Comparison of ENCODE assay signal across 8 mouse cellular contexts in the genomic region with DNA sequence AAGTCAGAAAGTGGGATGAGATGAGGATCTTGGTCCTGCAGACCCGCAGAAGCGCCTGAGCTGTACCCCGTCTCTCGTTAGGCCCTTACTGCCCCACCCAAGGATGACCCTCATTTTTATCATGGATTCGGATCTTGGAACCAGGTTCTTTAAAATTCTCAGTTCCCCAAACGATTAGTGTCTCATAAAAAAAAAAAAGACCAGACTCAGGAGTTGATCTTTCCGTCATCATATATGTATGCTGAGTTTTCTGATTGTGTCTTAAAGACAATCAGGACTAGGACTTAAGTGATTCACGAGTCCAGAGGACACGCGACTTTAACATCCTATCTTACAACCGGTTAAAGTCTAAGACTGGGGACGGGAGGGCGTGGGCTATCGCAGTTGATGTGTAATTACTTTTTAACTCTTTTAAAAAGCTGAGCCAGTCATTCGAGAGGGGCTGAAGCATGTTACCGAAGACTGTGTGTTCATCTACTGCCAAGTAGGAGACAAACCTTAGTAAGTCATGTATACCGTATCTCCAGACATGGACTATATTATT. TPM values are rescaled to one million over a fixed set of nuclear protein-coding genes. Genes with fewer than 3 reads are reported as not detected.
DNase-seq lines count a peak whose midpoint lies in the region; ATAC-seq and TF ChIP-seq lines count a peak whose summit lies in the region.

No protein-coding gene starts in this region.

- no peak for DNase-seq in layer of hippocampus, adult 2 months (ENCODE audit: low spot score in 2 of 2)
- DNase-seq in layer of hippocampus, adult 9-11 months: no peak
- DNase-seq in kidney, postnatal 0 days (ENCODE audit: low spot score): peak; percentile 24
- DNase-seq in adrenal gland, adult 18-20 months (ENCODE audit: low spot score in 2 of 2): no peak
- DNase-seq in layer of hippocampus, postnatal 25 days (ENCODE audit: extremely low spot score in 1 of 2, low spot score in 1 of 2): no peak

- H3K27ac ChIP-seq in layer of hippocampus, adult 2 months: peak overlapping the region; percentile 92
- H3K27ac ChIP-seq in embryonic facial prominence, embryonic 15.5 days (replicated peaks): peak overlapping the region; percentile 80
- H3K27ac ChIP-seq in kidney, postnatal 0 days: peak overlapping the region; percentile 73
- peak overlapping the region; percentile 81 for H3K27ac ChIP-seq in neural tube, embryonic 13.5 days (replicated peaks)

- peak overlapping the region; percentile 85 for H3K4me2 ChIP-seq in embryonic facial prominence, embryonic 15.5 days (replicated peaks)
- H3K4me2 ChIP-seq in kidney, postnatal 0 days (ENCODE audit: low read length): peak overlapping the region; percentile 91
- peak overlapping the region; percentile 88 for H3K4me2 ChIP-seq in neural tube, embryonic 13.5 days

- H3K27me3 ChIP-seq in embryonic facial prominence, embryonic 15.5 days: no peaks in the 10 kb centered on the region
- no peaks in the 10 kb centered on the region for H3K27me3 ChIP-seq in kidney, postnatal 0 days (ENCODE audit: insufficient read depth, low read length)
- H3K27me3 ChIP-seq in neural tube, embryonic 13.5 days: no peaks in the 10 kb centered on the region

- WGBS in embryonic facial prominence, embryonic 15.5 days: 6% methylated on average over 17 of the region's 17 CpGs
- WGBS in kidney, postnatal 0 days: 9% methylated on average over 17 of the region's 17 CpGs
- 17% methylated on average over 17 of the region's 17 CpGs for WGBS in neural tube, embryonic 13.5 days

- peaks cover 26% of the 10 kb centered on the region for H3K36me3 ChIP-seq in embryonic facial prominence, embryonic 15.5 days
- H3K36me3 ChIP-seq in kidney, postnatal 0 days (ENCODE audit: insufficient read depth, low read length): peaks cover 8% of the 10 kb centered on the region; the same call in 1 of the 2 replicates
- peaks cover 38% of the 10 kb centered on the region for H3K36me3 ChIP-seq in neural tube, embryonic 13.5 days

- no peak for TF ChIP-seq CTCF in layer of hippocampus, adult 2 months (conservative IDR thresholded peaks at IDR 0.05)
- no peak for TF ChIP-seq CTCF in kidney, postnatal 0 days (IDR thresholded peaks at IDR 0.05; ENCODE audit: low read depth)

- no peaks in the 10 kb centered on the region for H3K9me3 ChIP-seq in embryonic facial prominence, embryonic 15.5 days (replicated peaks)
- no peaks in the 10 kb centered on the region for H3K9me3 ChIP-seq in kidney, postnatal 0 days (replicated peaks; ENCODE audit: low read length)
- H3K9me3 ChIP-seq in neural tube, embryonic 13.5 days: no peaks in the 10 kb centered on the region

- peak overlapping the region; percentile 92 for H3K4me3 ChIP-seq in layer of hippocampus, adult 2 months
- H3K4me3 ChIP-seq in embryonic facial prominence, embryonic 15.5 days (replicated peaks): peak overlapping the region; percentile 85
- peak overlapping the region; percentile 92 for H3K4me3 ChIP-seq in kidney, postnatal 0 days (replicated peaks; ENCODE audit: low read depth, low read length)
- H3K4me3 ChIP-seq in neural tube, embryonic 13.5 days: peak overlapping the region; percentile 76

- peaks cover 29% of the 10 kb centered on the region for H3K4me1 ChIP-seq in embryonic facial prominence, embryonic 15.5 days
- H3K4me1 ChIP-seq in kidney, postnatal 0 days (replicated peaks; ENCODE audit: insufficient read depth, low read length): 0 out of 2 replicates have a peak, but pooled peaks cover 10% of the 10 kb centered on the region
- H3K4me1 ChIP-seq in neural tube, embryonic 13.5 days (replicated peaks): peaks cover 33% of the 10 kb centered on the region

- no peak for ATAC-seq in embryonic facial prominence, embryonic 15.5 days (ENCODE audit: insufficient number of reproducible peaks, low FRiP score, low TSS enrichment, low read depth)
- no peak for ATAC-seq in kidney, postnatal 0 days (replicated peaks; ENCODE audit: low FRiP score, low read depth)
- ATAC-seq in neural tube, embryonic 13.5 days (ENCODE audit: low read depth): no peak
- no peak for ATAC-seq in megakaryocyte-erythroid progenitor cell, adult 5-6 weeks (replicated peaks; ENCODE audit: low FRiP score, low TSS enrichment, poor library complexity, severe bottlenecking)

- H3K9ac ChIP-seq in embryonic facial prominence, embryonic 15.5 days: peak overlapping the region; percentile 71
- H3K9ac ChIP-seq in kidney, postnatal 0 days (ENCODE audit: low read depth, low read length): peak overlapping the region; percentile 81
- peak overlapping the region; percentile 94 for H3K9ac ChIP-seq in neural tube, embryonic 13.5 days

RNA-seq across cellular contexts. Expression of a gene that starts 0.6 kb away (rescaled TPM):
- total RNA-seq in layer of hippocampus, adult 2 months (2021): 10 to 100 TPM; 30.8 to 31.1 TPM
- 254 and 268 TPM in 2 replicates for polyA plus RNA-seq in embryonic facial prominence, embryonic 15.5 days (2015; fragmentation: Nextera tagmentation; extraction: Ambion mirVana)
- polyA plus RNA-seq in kidney, postnatal 0 days (2015; fragmentation: Nextera tagmentation; extraction: Ambion mirVana): 260 and 268 TPM in 2 replicates
- polyA plus RNA-seq in neural tube, embryonic 13.5 days (2015; fragmentation: Nextera tagmentation; extraction: Ambion mirVana): 169 and 198 TPM in 2 replicates
- total RNA-seq in megakaryocyte-erythroid progenitor cell, adult 5-6 weeks (2014; fragmentation: Nextera tagmentation): 78.7 and 97.1 TPM in 2 replicates
- total RNA-seq in megakaryocyte-erythroid progenitor cell, adult 5-6 weeks (2017): 40.0 and 46.5 TPM in 2 replicates
- 10 to 100 TPM; 80.1 to 86.3 TPM for total RNA-seq in adrenal gland, adult 18-20 months (2021)
- total RNA-seq in layer of hippocampus, postnatal 25 days (2021): 10 to 100 TPM; 31.8 to 36.8 TPM

RNA-seq across cellular contexts. Expression of a gene that starts 0.6 kb away (rescaled TPM):
- total RNA-seq in layer of hippocampus, adult 2 months (2021): 10 to 100 TPM; 28.9 to 31.1 TPM
- polyA plus RNA-seq in embryonic facial prominence, embryonic 15.5 days (2015; fragmentation: Nextera tagmentation; extraction: Ambion mirVana): 13.5 and 17.2 TPM in 2 replicates
- 12.8 and 14.8 TPM in 2 replicates for polyA plus RNA-seq in kidney, postnatal 0 days (2015; fragmentation: Nextera tagmentation; extraction: Ambion mirVana)
- polyA plus RNA-seq in neural tube, embryonic 13.5 days (2015; fragmentation: Nextera tagmentation; extraction: Ambion mirVana): 17.8 and 19.9 TPM in 2 replicates
- total RNA-seq in megakaryocyte-erythroid progenitor cell, adult 5-6 weeks (2014; fragmentation: Nextera tagmentation): 15.7 and 22.5 TPM in 2 replicates
- total RNA-seq in megakaryocyte-erythroid progenitor cell, adult 5-6 weeks (2017): 11.4 and 18.2 TPM in 2 replicates
- total RNA-seq in adrenal gland, adult 18-20 months (2021): 1 to 10 TPM; 5.6 to 6.6 TPM
- 10 to 100 TPM; 21.1 to 27.1 TPM for total RNA-seq in layer of hippocampus, postnatal 25 days (2021)

RNA-seq across cellular contexts. Expression of a gene that starts 1.3 kb away (rescaled TPM):
- 10 to 100 TPM; 11.0 to 14.1 TPM for total RNA-seq in layer of hippocampus, adult 2 months (2021)
- 0.41 and 0.43 TPM in 2 replicates for polyA plus RNA-seq in embryonic facial prominence, embryonic 15.5 days (2015; fragmentation: Nextera tagmentation; extraction: Ambion mirVana)
- polyA plus RNA-seq in kidney, postnatal 0 days (2015; fragmentation: Nextera tagmentation; extraction: Ambion mirVana): 0.05 and 0.10 TPM in 2 replicates
- 0.75 and 0.79 TPM in 2 replicates for polyA plus RNA-seq in neural tube, embryonic 13.5 days (2015; fragmentation: Nextera tagmentation; extraction: Ambion mirVana)
- total RNA-seq in megakaryocyte-erythroid progenitor cell, adult 5-6 weeks (2014; fragmentation: Nextera tagmentation): 0.84 TPM in 1 of 2 replicates, not detected in the other
- not detected in 2 replicates for total RNA-seq in megakaryocyte-erythroid progenitor cell, adult 5-6 weeks (2017)
- under 1 TPM; 0.70 to 0.76 TPM for total RNA-seq in adrenal gland, adult 18-20 months (2021)
- 10 to 100 TPM in 1 of 2 experiments, 1 to 10 TPM in 1; 8.2 to 12.9 TPM for total RNA-seq in layer of hippocampus, postnatal 25 days (2021)

RNA-seq across cellular contexts. Expression of a gene that starts 7.5 kb away (rescaled TPM):
- total RNA-seq in layer of hippocampus, adult 2 months (2021): 10 to 100 TPM; 14.5 to 14.6 TPM
- 49.4 and 50.9 TPM in 2 replicates for polyA plus RNA-seq in embryonic facial prominence, embryonic 15.5 days (2015; fragmentation: Nextera tagmentation; extraction: Ambion mirVana)
- 47.5 and 49.2 TPM in 2 replicates for polyA plus RNA-seq in kidney, postnatal 0 days (2015; fragmentation: Nextera tagmentation; extraction: Ambion mirVana)
- 66.5 and 66.9 TPM in 2 replicates for polyA plus RNA-seq in neural tube, embryonic 13.5 days (2015; fragmentation: Nextera tagmentation; extraction: Ambion mirVana)
- 7.8 and 15.3 TPM in 2 replicates for total RNA-seq in megakaryocyte-erythroid progenitor cell, adult 5-6 weeks (2014; fragmentation: Nextera tagmentation)
- total RNA-seq in megakaryocyte-erythroid progenitor cell, adult 5-6 weeks (2017): 8.9 and 18.9 TPM in 2 replicates
- 10 to 100 TPM; 11.2 to 12.3 TPM for total RNA-seq in adrenal gland, adult 18-20 months (2021)
- total RNA-seq in layer of hippocampus, postnatal 25 days (2021): 10 to 100 TPM; 14.5 to 16.4 TPM

RNA-seq across cellular contexts. Expression of a gene that starts 59.1 kb away (rescaled TPM):
- 1 to 10 TPM; 6.6 to 7.5 TPM for total RNA-seq in layer of hippocampus, adult 2 months (2021)
- 9.2 and 9.4 TPM in 2 replicates for polyA plus RNA-seq in embryonic facial prominence, embryonic 15.5 days (2015; fragmentation: Nextera tagmentation; extraction: Ambion mirVana)
- polyA plus RNA-seq in kidney, postnatal 0 days (2015; fragmentation: Nextera tagmentation; extraction: Ambion mirVana): 0.04 and 0.10 TPM in 2 replicates
- 0.61 and 0.96 TPM in 2 replicates for polyA plus RNA-seq in neural tube, embryonic 13.5 days (2015; fragmentation: Nextera tagmentation; extraction: Ambion mirVana)
- total RNA-seq in megakaryocyte-erythroid progenitor cell, adult 5-6 weeks (2014; fragmentation: Nextera tagmentation): not detected in 2 replicates
- not detected in 2 replicates for total RNA-seq in megakaryocyte-erythroid progenitor cell, adult 5-6 weeks (2017)
- total RNA-seq in adrenal gland, adult 18-20 months (2021): not detected
- 10 to 100 TPM in 1 of 2 experiments, 1 to 10 TPM in 1; 9.9 to 12.2 TPM for total RNA-seq in layer of hippocampus, postnatal 25 days (2021)

Comparison
In these comparisons a context has a peak if more than half of its experiments do, and no peak if none do; other contexts are left out.
1. RNA of a gene that starts 1.3 kb away (total RNA-seq): 11.0 to 14.1 TPM in layer of hippocampus, adult 2 months and 8.2 to 12.9 TPM in layer of hippocampus, postnatal 25 days; 0.70 to 0.76 TPM in adrenal gland, adult 18-20 months and 0.84 TPM in megakaryocyte-erythroid progenitor cell, adult 5-6 weeks; every median in the first group is over 4 times any median in the second.
2. Peak in every context shown above with its lines, with median percentiles within 50 percentile points of each other: H3K27ac ChIP-seq, H3K4me3 ChIP-seq, H3K4me2 ChIP-seq and H3K9ac ChIP-seq.